Mouse (Mus musculus) thymus, adult 18-20 months (tissue): Measurements from ENCODE around the gene Glyat.

Experiments
- DNase-seq, 2 experiments: peaks; one replicate each; pipeline ENCODE4 v3.0.0; 2022; ENCODE audit warnings: mixed read lengths in 2 of 2

Glyat gene

GRCm38 (mm10) chr19:12685231-12685630 is 52.1 kb downstream of the Glyat start:
- no peak for DNase-seq

GRCm38 (mm10) chr19:12695590-12695989 is 62.5 kb downstream of the Glyat start, which contains the start of gene Keg1:
Gene Keg1, plus strand, starts transcription at chr19:12695786.
- DNase-seq = no peak

- no peak for DNase-seq
These were observed 63.1 kb downstream of the Glyat start for GRCm38 (mm10) chr19:12696221-12696620.
